Mouse (Mus musculus) MEL (cell line): ENCODE data around the gene Selplg. TPM values are rescaled to one million over a fixed set of nuclear protein-coding genes. Genes with fewer than 3 reads are reported as not detected.

Experiments used
- DNase-seq: peaks from one replicate; pipeline ENCODE4 v3.0.0; 2011; ENCODE audit warnings: low read depth, low spot score
- H3K27ac ChIP-seq: 2 replicates; pipeline ENCODE4 v1.5.1; 2012; ENCODE audit warnings: low read depth, mild to moderate bottlenecking, control low read depth, low read length, moderate library complexity; ENCODE audit not compliant: control insufficient read depth
- H3K27me3 ChIP-seq, 2 experiments: fragments of 150-350 bp in 1 of 2; sonication (generic) in 1 of 2; 2 replicates each; pipeline ENCODE4 v1.6.1; 2012; ENCODE audit warnings: low read length in 2 of 2, mild to moderate bottlenecking in 2 of 2, improper control_type of control experiment in 1 of 2, moderate library complexity in 1 of 2; ENCODE audit not compliant: insufficient read depth in 2 of 2, control insufficient read depth in 1 of 2
- H3K36me3 ChIP-seq, 2 experiments: 2 replicates each; pipeline ENCODE4 v1.6.1; 2012 to 2014; ENCODE audit warnings: low read length in 2 of 2, improper control_type of control experiment in 1 of 2, inconsistent platforms in 1 of 2, mild to moderate bottlenecking in 1 of 2; ENCODE audit not compliant: insufficient read depth in 2 of 2, control insufficient read depth in 1 of 2
- H3K4me1 ChIP-seq, 2 experiments: fragments of 150-350 bp in 1 of 2; sonication (generic) in 1 of 2; 2 replicates each; pipeline ENCODE4 v1.6.1; 2012; ENCODE audit warnings: low read length in 2 of 2, improper control_type of control experiment in 1 of 2, mild to moderate bottlenecking in 1 of 2; ENCODE audit not compliant: insufficient read depth in 2 of 2, control insufficient read depth in 1 of 2
- H3K4me3 ChIP-seq, 2 experiments: fragments of 150-350 bp in 1 of 2; sonication (generic) in 1 of 2; 2 replicates each; pipeline ENCODE4 v1.5.1; 2012; ENCODE audit warnings: low read depth in 2 of 2, low read length in 2 of 2, mild to moderate bottlenecking in 2 of 2, moderate library complexity in 2 of 2, control low read depth in 1 of 2, improper control_type of control experiment in 1 of 2; ENCODE audit not compliant: control insufficient read depth in 1 of 2, insufficient read depth in 1 of 2
- H3K79me2 ChIP-seq: 2 replicates; pipeline ENCODE4 v1.6.1; 2012; ENCODE audit warnings: mild to moderate bottlenecking, low read length, moderate library complexity; ENCODE audit not compliant: control insufficient read depth, poor library complexity, insufficient read depth
- H3K9ac ChIP-seq: 2 replicates; pipeline ENCODE4 v1.6.1; 2012; ENCODE audit warnings: low read depth, mild to moderate bottlenecking, control low read depth, low read length, moderate library complexity; ENCODE audit not compliant: control insufficient read depth, poor library complexity, severe bottlenecking
- H3K9me3 ChIP-seq: fragments of 150-350 bp; sonication (generic); replicated peaks from 2 replicates; pipeline ENCODE4 v1.6.1; 2012; ENCODE audit warnings: mild to moderate bottlenecking, low read length, improper control_type of control experiment, moderate library complexity; ENCODE audit not compliant: insufficient read depth
- BHLHE40 ChIP-seq: IDR thresholded peaks from 2 replicates; pipeline ENCODE4 v1.6.1; 2012; ENCODE audit warnings: low read depth, mild to moderate bottlenecking, inconsistent platforms, low read length, improper control_type of control experiment, borderline replicate concordance
- CHD1 ChIP-seq: IDR thresholded peaks from 2 replicates; pipeline ENCODE4 v1.6.1; 2012; ENCODE audit warnings: low read depth, mild to moderate bottlenecking, inconsistent platforms, low read length, improper control_type of control experiment
- E2F4 ChIP-seq: IDR thresholded peaks from 2 replicates; pipeline ENCODE4 v1.6.1; 2011; ENCODE audit warnings: low read depth, low read length, improper control_type of control experiment, borderline replicate concordance
- EP300 ChIP-seq, 2 experiments: IDR thresholded peaks; 2 replicates each; pipeline ENCODE4 v1.6.1; 2011; ENCODE audit warnings: improper control_type of control experiment in 2 of 2, low read length in 2 of 2, low read depth in 1 of 2, mild to moderate bottlenecking in 1 of 2
- GABPA ChIP-seq: IDR thresholded peaks from 2 replicates; pipeline ENCODE4 v1.6.1; 2012; ENCODE audit warnings: low read depth, mild to moderate bottlenecking, inconsistent platforms, low read length, improper control_type of control experiment, moderate library complexity
- GATA1 ChIP-seq: IDR thresholded peaks from 2 replicates; pipeline ENCODE4 v1.6.1; 2011; ENCODE audit warnings: low read depth, low read length, improper control_type of control experiment
- HCFC1 ChIP-seq: IDR thresholded peaks from 2 replicates; pipeline ENCODE4 v1.6.1; 2012; ENCODE audit warnings: low read depth, mild to moderate bottlenecking, inconsistent platforms, low read length, improper control_type of control experiment, moderate library complexity
- JUND ChIP-seq: IDR thresholded peaks from 2 replicates; pipeline ENCODE4 v1.6.1; 2011; ENCODE audit warnings: low read depth, mild to moderate bottlenecking, improper control_type of control experiment, low read length
- MEF2A ChIP-seq: IDR thresholded peaks from 2 replicates; pipeline ENCODE4 v1.6.1; 2014; ENCODE audit warnings: low read depth, mild to moderate bottlenecking, inconsistent platforms, low read length, improper control_type of control experiment; ENCODE audit not compliant: poor library complexity, insufficient replicate concordance, severe bottlenecking; ENCODE audit errors: extremely low read depth
- MXI1 ChIP-seq: IDR thresholded peaks from 2 replicates; pipeline ENCODE4 v1.6.1; 2011; ENCODE audit warnings: mild to moderate bottlenecking, low read depth, low read length, improper control_type of control experiment
- MYB ChIP-seq: IDR thresholded peaks from 2 replicates; pipeline ENCODE4 v1.6.1; 2011; ENCODE audit warnings: mild to moderate bottlenecking, low read depth, low read length, improper control_type of control experiment
- MYC ChIP-seq: IDR thresholded peaks from 2 replicates; pipeline ENCODE4 v1.6.1; 2011; ENCODE audit warnings: low read depth, mild to moderate bottlenecking, low read length, improper control_type of control experiment, moderate library complexity
- NELFE ChIP-seq: IDR thresholded peaks from 2 replicates; pipeline ENCODE4 v1.6.1; 2011; ENCODE audit warnings: low read depth, low read length, improper control_type of control experiment
- POLR2A ChIP-seq, 2 experiments: IDR thresholded peaks; 2 replicates each; pipeline ENCODE4 v1.6.1; 2011 to 2012; ENCODE audit warnings: low read length in 2 of 2, mild to moderate bottlenecking in 2 of 2, control low read depth in 1 of 2, improper control_type of control experiment in 1 of 2, low read depth in 1 of 2, moderate library complexity in 1 of 2; ENCODE audit not compliant: control insufficient read depth in 1 of 2, insufficient read depth in 1 of 2, poor library complexity in 1 of 2
- POLR2AphosphoS5 ChIP-seq: IDR thresholded peaks from 2 replicates; pipeline ENCODE4 v1.6.1; 2012; ENCODE audit warnings: low read depth, borderline replicate concordance, mild to moderate bottlenecking, inconsistent platforms, low read length, moderate library complexity, mixed read lengths
- RAD21 ChIP-seq: IDR thresholded peaks from 2 replicates; pipeline ENCODE4 v1.6.1; 2011; ENCODE audit warnings: mild to moderate bottlenecking, low read depth, low read length, improper control_type of control experiment
- SMC3 ChIP-seq: IDR thresholded peaks from 2 replicates; pipeline ENCODE4 v1.6.1; 2011; ENCODE audit warnings: low read depth, low read length, improper control_type of control experiment
- TBP ChIP-seq: IDR thresholded peaks from 2 replicates; pipeline ENCODE4 v1.8.0; 2011; ENCODE audit warnings: low read depth, low read length, improper control_type of control experiment
- TCF12 ChIP-seq: IDR thresholded peaks from 2 replicates; pipeline ENCODE4 v1.6.1; 2014; ENCODE audit warnings: low read depth, mild to moderate bottlenecking, inconsistent platforms, low read length, improper control_type of control experiment, moderate library complexity
- UBTF ChIP-seq: IDR thresholded peaks from 2 replicates; pipeline ENCODE4 v1.6.1; 2012; ENCODE audit warnings: low read depth, mild to moderate bottlenecking, inconsistent platforms, low read length, improper control_type of control experiment, moderate library complexity, borderline replicate concordance; ENCODE audit not compliant: insufficient read depth
- USF1 ChIP-seq: IDR thresholded peaks from 2 replicates; pipeline ENCODE4 v1.6.1; 2014; ENCODE audit warnings: low read depth, mild to moderate bottlenecking, inconsistent platforms, low read length, improper control_type of control experiment, moderate library complexity
- USF2 ChIP-seq, 2 experiments: IDR thresholded peaks; 2 replicates each; pipeline ENCODE4 v1.6.1; 2011 to 2012; ENCODE audit warnings: improper control_type of control experiment in 2 of 2, low read length in 2 of 2, borderline replicate concordance in 1 of 2, inconsistent platforms in 1 of 2, low read depth in 1 of 2, mild to moderate bottlenecking in 1 of 2; ENCODE audit not compliant: insufficient read depth in 1 of 2
- ZKSCAN1 ChIP-seq: IDR thresholded peaks from 2 replicates; pipeline ENCODE4 v1.6.1; 2012; ENCODE audit warnings: low read depth, mild to moderate bottlenecking, inconsistent platforms, low read length, improper control_type of control experiment, moderate library complexity
- ZMIZ1 ChIP-seq: IDR thresholded peaks from 2 replicates; pipeline ENCODE4 v1.6.1; 2012; ENCODE audit warnings: low read depth, mild to moderate bottlenecking, inconsistent platforms, low read length, improper control_type of control experiment, moderate library complexity
- ZNF384 ChIP-seq: IDR thresholded peaks from 2 replicates; pipeline ENCODE4 v1.6.1; 2012; ENCODE audit warnings: low read depth, mild to moderate bottlenecking, inconsistent platforms, low read length, improper control_type of control experiment
- polyA plus RNA-seq, 2 experiments: library from polyadenylated mRNA; stranded (reverse) in 1 of 2; unstranded in 1 of 2; fragments of >175 nt in 1 of 2; fragments of >200 nt in 1 of 2; gene quantifications; 2 replicates each; pipeline versions ENCODE4 v1.2.1 to v1.2.4; 2012; ENCODE audit warnings: low replicate concordance in 2 of 2, low read depth in 1 of 2; ENCODE audit not compliant: insufficient read length in 2 of 2, insufficient read depth in 1 of 2, missing spikeins in 1 of 2
- total RNA-seq: library from RNA; depleted of rRNA; stranded (reverse); fragments of 300-350 nt; gene quantifications from 2 replicates; pipeline ENCODE4 v1.2.3, GENCODE M21; 2012

The Selplg gene
- total and polyA plus RNA-seq, 3 experiments, result 24.2 to 48.2 TPM; not detected in 1

GRCm38 (mm10) chr5:113805301-113805700 is 27.1 kb downstream of the Selplg start:
- Histone ChIP-seq H3K27me3 (no peaks in the 10 kb centered on the region; a peak in 1 of 4 replicates), H3K9ac (no peak overlapping the region), H3K79me2 (no peaks in the 10 kb centered on the region), H3K27ac (no peak overlapping the region), H3K4me3 (no peak overlapping the region), H3K9me3 (no peaks in the 10 kb centered on the region), H3K4me1 (no peaks in the 10 kb centered on the region), H3K36me3 (no peaks in the 10 kb centered on the region)
- DNase-seq, result no peak
- TF ChIP-seq USF1 (no peak), MYC (no peak), E2F4 (no peak), HCFC1 (no peak), SMC3 (no peak), ZNF384 (no peak), NELFE (no peak), GABPA (no peak), BHLHE40 (no peak), TBP (no peak), RAD21 (no peak), ZMIZ1 (no peak), JUND (no peak), TCF12 (no peak), MEF2A (no peak), MYB (no peak), UBTF (no peak), MXI1 (no peak)

GRCm38 (mm10) chr5:113804395-113804966 is 28.0 kb downstream of the Selplg start:
- Histone ChIP-seq H3K4me1 (no peaks in the 10 kb centered on the region), H3K79me2 (no peaks in the 10 kb centered on the region), H3K27ac (no peak overlapping the region), H3K27me3 (no peaks in the 10 kb centered on the region; a peak in 1 of 4 replicates), H3K36me3 (no peaks in the 10 kb centered on the region), H3K9me3 (no peaks in the 10 kb centered on the region), H3K4me3 (no peak overlapping the region), H3K9ac (no peak overlapping the region)
- no peak for DNase-seq
- no peak for TF ChIP-seq CHD1
- no peak for TF ChIP-seq USF2 (IDR thresholded peaks at IDR 0.05; ENCODE audit: borderline replicate concordance in 1 of 2, insufficient read depth in 1 of 2, low read depth in 1 of 2, low read length in 2 of 2)
- TF ChIP-seq EP300 (IDR thresholded peaks at IDR 0.05; ENCODE audit: low read depth in 1 of 2, low read length in 2 of 2), result no peak
- no peak for TF ChIP-seq E2F4
- TF ChIP-seq UBTF, result no peak
- no peak for TF ChIP-seq POLR2A (IDR thresholded peaks at IDR 0.05; ENCODE audit: control insufficient read depth in 1 of 2, insufficient read depth in 1 of 2, low read depth in 1 of 2, low read length in 2 of 2, poor library complexity in 1 of 2)
- TF ChIP-seq POLR2AphosphoS5, result no peak
- no peak for TF ChIP-seq ZKSCAN1
- no peak for TF ChIP-seq JUND
- no peak for TF ChIP-seq GABPA
- no peak for TF ChIP-seq GATA1
- no peak for TF ChIP-seq TBP
